Mouse (Mus musculus): ENCODE results near the gene Mrpl4. TPM values are rescaled to one million over a fixed set of nuclear protein-coding genes. Genes with fewer than 3 reads are reported as not detected.
"Not testable (repeated sequence)": the region's sequence is repeated elsewhere in the genome, so short reads cannot be mapped to it uniquely, and the experiment has no call there.

The Mrpl4 gene
- total and polyA plus RNA-seq, 2 experiments, result 16.0 to 79.8 TPM

DNA sequence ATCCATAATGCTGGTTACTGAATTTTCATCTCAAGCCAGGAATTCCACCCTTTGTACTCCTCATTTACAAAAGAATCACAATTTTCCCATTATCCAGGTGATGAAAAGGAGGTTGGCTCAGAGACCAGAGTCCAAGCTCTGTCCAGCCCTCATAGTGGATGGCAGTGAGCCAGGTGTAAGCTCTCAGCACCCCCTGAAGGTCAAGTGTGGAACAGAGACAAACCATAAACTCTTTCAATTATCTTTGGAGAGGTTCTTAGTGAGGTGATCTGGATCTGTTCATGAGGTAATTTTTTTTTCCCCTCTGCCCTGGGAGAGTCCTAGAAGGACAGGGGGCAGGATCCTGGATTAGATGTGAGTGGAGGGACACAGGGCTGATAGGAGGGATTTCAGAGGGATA lies 1.7 kb upstream of the Mrpl4 start:
- Histone ChIP-seq H3K27ac (replicated peaks; ENCODE audit: insufficient read depth, low read depth, low read length) (no peak overlapping the region), H3K4me1 (ENCODE audit: control insufficient read depth, insufficient read depth, low read length) (no peaks in the 10 kb centered on the region; the same call in 1 of the 2 replicates)

DNA sequence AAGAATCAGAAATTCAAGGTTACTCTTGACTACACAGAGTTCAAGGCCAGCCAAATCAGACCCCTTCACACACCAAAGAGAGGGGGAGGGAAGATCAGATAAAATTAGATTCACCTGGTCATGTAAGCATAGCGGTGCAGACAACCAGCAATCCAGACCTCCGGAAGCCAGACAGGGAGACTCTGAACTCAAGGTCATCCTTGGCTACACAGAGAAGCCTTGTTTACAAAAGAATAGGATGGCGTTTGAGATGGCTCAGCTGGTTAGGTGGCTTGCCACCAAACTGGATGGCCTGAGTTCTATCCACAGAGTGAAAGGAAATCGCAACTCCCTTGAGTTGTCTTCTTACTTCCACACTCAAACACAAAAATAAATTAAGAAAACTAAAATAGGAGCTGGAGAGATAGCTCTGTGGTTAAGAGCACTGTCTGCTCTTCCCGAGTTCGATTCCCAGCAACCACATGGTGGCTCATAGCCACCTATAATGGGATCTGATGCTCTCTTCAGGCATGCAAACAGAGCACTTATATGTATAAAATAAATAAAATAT lies 812 bp upstream of the Mrpl4 start:
- Histone ChIP-seq H3K27me3 (ENCODE audit: control insufficient read depth, insufficient read depth, low read length) (no peaks in the 10 kb centered on the region), H3K27ac (replicated peaks; ENCODE audit: insufficient read depth, low read depth, low read length) (no peak overlapping the region), H3K4me3 (ENCODE audit: insufficient read depth, low read depth, low read length) (no peak overlapping the region), H3K36me3 (ENCODE audit: control insufficient read depth, insufficient read depth, low read length) (peaks cover 10% of the 10 kb centered on the region; the same call in 1 of the 2 replicates), H3K9ac (ENCODE audit: low read depth, low read length) (no peak overlapping the region), H3K79me2 (ENCODE audit: control insufficient read depth, insufficient read depth, low read length) (no peaks in the 10 kb centered on the region), H3K4me1 (ENCODE audit: control insufficient read depth, insufficient read depth, low read length) (no peaks in the 10 kb centered on the region; the same call in 1 of the 2 replicates)
- TF ChIP-seq CTCF (IDR thresholded peaks at IDR 0.05; ENCODE audit: low read depth, low read length) (no peak), POLR2A (IDR thresholded peaks at IDR 0.05; ENCODE audit: extremely low read depth, insufficient read depth, low read length) (no peak)
- DNase-seq (ENCODE audit: extremely low read depth, low read depth, low spot score), result peak; percentile 53
- WGBS, result 37% methylated on average over 6 of the region's 6 CpGs

More for the DNA sequence above, 1.7 kb upstream of the Mrpl4 start:
- Histone ChIP-seq H3K27me3 (ENCODE audit: control insufficient read depth, insufficient read depth, low read length) (no peaks in the 10 kb centered on the region), H3K36me3 (ENCODE audit: control insufficient read depth, insufficient read depth, low read length) (peaks cover 9% of the 10 kb centered on the region; the same call in 1 of the 2 replicates), H3K9ac (ENCODE audit: low read depth, low read length) (no peak overlapping the region), H3K79me2 (ENCODE audit: control insufficient read depth, insufficient read depth, low read length) (no peaks in the 10 kb centered on the region), H3K4me3 (ENCODE audit: insufficient read depth, low read depth, low read length) (no peak overlapping the region)
- no peak for TF ChIP-seq POLR2A (IDR thresholded peaks at IDR 0.05; ENCODE audit: extremely low read depth, insufficient read depth, low read length)
- peak; percentile 35; the same call in 1 of the 2 replicates for TF ChIP-seq CTCF (IDR thresholded peaks at IDR 0.05; ENCODE audit: low read depth, low read length)
- peak; percentile 48 for DNase-seq (ENCODE audit: extremely low read depth, low read depth, low spot score)

DNA sequence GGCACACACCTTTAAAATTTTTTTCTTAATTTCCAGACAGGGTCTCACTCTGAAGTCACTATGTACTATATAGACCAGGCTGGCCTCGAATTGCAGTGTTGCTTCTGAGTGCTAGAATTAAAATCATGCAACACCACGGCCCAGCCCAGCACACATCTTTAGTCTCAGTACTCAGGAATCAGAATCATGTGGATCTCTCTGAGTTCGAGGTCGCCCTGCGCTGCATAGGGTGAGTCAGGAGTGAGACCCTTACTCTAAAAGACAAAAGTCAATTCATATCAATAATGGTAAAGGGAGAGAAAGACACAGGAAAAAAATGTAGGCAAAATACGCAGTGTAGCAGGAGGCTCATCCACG lies 290 bp upstream of the Mrpl4 start:
- H3K27me3 ChIP-seq (ENCODE audit: control insufficient read depth, insufficient read depth, low read length), result no peaks in the 10 kb centered on the region
- WGBS, result 14% methylated on average over 7 of the region's 7 CpGs
- H3K4me1 ChIP-seq (ENCODE audit: control insufficient read depth, insufficient read depth, low read length), result no peaks in the 10 kb centered on the region; the same call in 1 of the 2 replicates
- H3K9ac ChIP-seq (ENCODE audit: low read depth, low read length), result no peak overlapping the region
- H3K36me3 ChIP-seq (ENCODE audit: control insufficient read depth, insufficient read depth, low read length), result peaks cover 12% of the 10 kb centered on the region; the same call in 1 of the 2 replicates
- no peaks in the 10 kb centered on the region for H3K79me2 ChIP-seq (ENCODE audit: control insufficient read depth, insufficient read depth, low read length)
- no peak for TF ChIP-seq CTCF (IDR thresholded peaks at IDR 0.05; ENCODE audit: low read depth, low read length)
- TF ChIP-seq POLR2A (IDR thresholded peaks at IDR 0.05; ENCODE audit: extremely low read depth, insufficient read depth, low read length), result no peak
- no peak overlapping the region; the same call in 1 of the 2 replicates for H3K27ac ChIP-seq (replicated peaks; ENCODE audit: insufficient read depth, low read depth, low read length)
- DNase-seq (ENCODE audit: extremely low read depth, low read depth, low spot score), result no peak
- peak overlapping the region; percentile 69; the same call in 1 of the 2 replicates for H3K4me3 ChIP-seq (ENCODE audit: insufficient read depth, low read depth, low read length)

DNA sequence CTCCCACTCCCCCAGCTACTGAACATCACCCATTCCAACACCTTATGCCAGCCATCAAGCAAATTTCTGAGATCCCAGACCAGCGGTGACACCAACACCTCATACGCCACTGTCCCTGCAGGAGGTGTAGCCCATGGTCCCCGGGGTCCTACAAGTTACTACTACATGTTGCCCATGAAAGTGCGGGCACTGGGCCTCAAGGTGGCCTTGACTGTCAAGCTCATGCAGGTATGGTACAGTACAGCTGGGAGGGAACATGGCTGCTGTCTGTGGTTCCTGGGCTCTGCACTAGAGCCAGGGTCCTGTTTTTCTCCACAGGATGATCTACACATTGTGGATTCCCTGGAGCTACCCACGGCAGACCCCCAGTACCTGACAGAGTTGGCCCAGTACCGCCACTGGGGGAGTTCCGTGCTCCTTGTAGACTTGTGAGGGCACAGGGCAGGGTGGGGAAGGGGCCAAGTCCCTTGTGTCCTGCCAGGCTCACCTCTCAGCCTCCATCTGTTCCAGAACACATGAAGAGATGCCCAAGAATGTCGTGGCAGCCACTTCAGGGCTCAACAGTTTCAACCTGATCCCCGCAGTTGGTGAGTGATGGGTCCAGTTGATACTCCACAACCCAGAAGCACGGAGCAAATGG lies 4.9 kb downstream of the Mrpl4 start:
- no peaks in the 10 kb centered on the region for H3K79me2 ChIP-seq (ENCODE audit: control insufficient read depth, insufficient read depth, low read length)

DNA sequence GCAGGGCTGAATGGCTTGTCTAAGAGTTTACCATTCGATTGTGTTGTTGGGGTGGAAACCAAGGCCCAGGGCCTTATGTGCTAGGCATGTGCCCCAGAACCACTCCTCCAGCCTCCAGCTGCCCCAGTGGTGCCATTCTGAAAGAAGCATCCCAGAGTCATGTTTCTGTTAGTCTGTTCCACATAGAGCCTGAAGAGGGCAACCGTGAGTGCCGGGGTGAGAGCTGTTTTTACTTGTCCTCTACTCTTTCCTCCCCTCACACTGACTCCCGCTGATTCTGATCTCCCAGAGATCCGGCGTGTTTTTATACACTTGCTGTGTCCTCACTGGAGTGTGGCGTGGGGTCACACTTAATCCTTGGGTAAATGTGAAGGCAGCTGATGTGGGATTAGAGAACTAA lies 5.5 kb downstream of the Mrpl4 start:
- Histone ChIP-seq H3K4me1 (ENCODE audit: control insufficient read depth, insufficient read depth, low read length) (no peaks in the 10 kb centered on the region; the same call in 1 of the 2 replicates), H3K27ac (replicated peaks; ENCODE audit: insufficient read depth, low read depth, low read length) (no peak overlapping the region), H3K79me2 (ENCODE audit: control insufficient read depth, insufficient read depth, low read length) (no peaks in the 10 kb centered on the region), H3K9ac (ENCODE audit: low read depth, low read length) (no peak overlapping the region), H3K36me3 (ENCODE audit: control insufficient read depth, insufficient read depth, low read length) (peaks cover 19% of the 10 kb centered on the region; the same call in 1 of the 2 replicates), H3K4me3 (ENCODE audit: insufficient read depth, low read depth, low read length) (no peak overlapping the region), H3K27me3 (ENCODE audit: control insufficient read depth, insufficient read depth, low read length) (no peaks in the 10 kb centered on the region)
- no peak for DNase-seq (ENCODE audit: extremely low read depth, low read depth, low spot score)
- TF ChIP-seq CTCF (IDR thresholded peaks at IDR 0.05; ENCODE audit: low read depth, low read length) (peak; percentile 22; the same call in 1 of the 2 replicates), POLR2A (IDR thresholded peaks at IDR 0.05; ENCODE audit: extremely low read depth, insufficient read depth, low read length) (no peak)
- WGBS, result 87% methylated on average over 7 of the region's 7 CpGs

More for the DNA sequence above, 4.9 kb downstream of the Mrpl4 start:
- no peak for DNase-seq (ENCODE audit: extremely low read depth, low read depth, low spot score)
- H3K36me3 ChIP-seq (ENCODE audit: control insufficient read depth, insufficient read depth, low read length), result peaks cover 19% of the 10 kb centered on the region; the same call in 1 of the 2 replicates
- TF ChIP-seq POLR2A (IDR thresholded peaks at IDR 0.05; ENCODE audit: extremely low read depth, insufficient read depth, low read length), result no peak
- TF ChIP-seq CTCF (IDR thresholded peaks at IDR 0.05; ENCODE audit: low read depth, low read length), result no peak
- WGBS, result 92% methylated on average over 10 of the region's 10 CpGs
- H3K9ac ChIP-seq (ENCODE audit: low read depth, low read length), result no peak overlapping the region
- H3K4me1 ChIP-seq (ENCODE audit: control insufficient read depth, insufficient read depth, low read length), result no peaks in the 10 kb centered on the region; the same call in 1 of the 2 replicates
- H3K27ac ChIP-seq (replicated peaks; ENCODE audit: insufficient read depth, low read depth, low read length), result no peak overlapping the region
- no peaks in the 10 kb centered on the region for H3K27me3 ChIP-seq (ENCODE audit: control insufficient read depth, insufficient read depth, low read length)
- no peak overlapping the region for H3K4me3 ChIP-seq (ENCODE audit: insufficient read depth, low read depth, low read length)

DNA sequence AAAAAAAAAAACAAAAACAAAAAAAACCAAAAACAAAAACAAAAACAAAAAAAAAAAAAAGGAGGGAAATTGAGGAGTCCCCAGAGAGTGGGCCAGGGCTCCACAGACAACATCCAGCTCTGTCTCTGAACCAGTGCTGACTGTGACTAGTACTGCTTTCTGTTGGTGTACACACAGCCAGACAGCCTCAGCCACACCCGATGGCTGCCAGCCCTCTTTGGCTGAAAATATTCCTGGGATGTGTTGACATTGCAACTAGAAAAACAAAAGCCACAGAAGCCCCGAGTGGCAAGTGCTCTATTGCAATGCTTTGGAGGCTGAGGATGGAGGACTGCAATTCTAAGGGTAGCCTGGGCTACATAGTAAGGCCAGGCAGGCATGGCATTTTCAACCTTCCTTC lies 7.8 kb downstream of the Mrpl4 start:
- no peak overlapping the region for H3K27ac ChIP-seq (replicated peaks; ENCODE audit: insufficient read depth, low read depth, low read length)

DNA sequence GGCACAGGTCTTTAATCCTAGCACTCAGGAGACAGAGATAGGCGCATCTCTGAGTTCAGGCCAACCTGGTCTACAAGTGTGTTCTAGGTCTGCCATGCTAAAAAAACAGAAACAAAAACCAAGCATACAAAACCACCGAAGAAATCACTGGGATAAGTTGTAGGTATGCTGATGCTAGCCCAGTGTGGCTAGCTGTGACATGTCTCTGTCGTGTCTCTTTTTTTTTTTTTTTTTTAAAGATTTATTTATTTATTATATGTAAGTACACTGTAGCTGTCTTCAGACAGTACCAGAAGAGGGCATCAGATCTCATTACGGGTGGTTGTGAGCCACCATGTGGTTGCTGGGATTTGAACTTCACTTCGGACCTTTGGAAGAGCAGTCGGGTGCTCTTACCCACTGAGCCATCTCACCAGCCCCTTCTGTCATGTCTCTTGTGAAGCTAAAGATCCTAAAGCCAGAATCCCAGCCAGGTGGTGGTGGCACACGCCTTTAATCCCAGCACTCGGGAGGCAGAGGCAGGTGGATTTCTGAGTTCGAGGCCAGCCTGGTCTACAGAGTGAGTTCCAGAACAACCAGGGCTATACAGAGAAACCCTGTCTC lies 8.5 kb downstream of the Mrpl4 start:
- not testable (repeated sequence) for H3K79me2 ChIP-seq (ENCODE audit: control insufficient read depth, insufficient read depth, low read length); H3K9ac ChIP-seq (ENCODE audit: low read depth, low read length); DNase-seq (ENCODE audit: extremely low read depth, low read depth, low spot score); H3K27ac ChIP-seq (replicated peaks; ENCODE audit: insufficient read depth, low read depth, low read length); H3K4me1 ChIP-seq (ENCODE audit: control insufficient read depth, insufficient read depth, low read length); H3K4me3 ChIP-seq (ENCODE audit: insufficient read depth, low read depth, low read length); H3K27me3 ChIP-seq (ENCODE audit: control insufficient read depth, insufficient read depth, low read length)
- WGBS, result 74% methylated on average over 9 of the region's 9 CpGs
- peaks cover 11% of the 10 kb centered on the region; the same call in 1 of the 2 replicates for H3K36me3 ChIP-seq (ENCODE audit: control insufficient read depth, insufficient read depth, low read length)

More for the DNA sequence above, 7.8 kb downstream of the Mrpl4 start:
- H3K9ac ChIP-seq (ENCODE audit: low read depth, low read length), result no peak overlapping the region
- H3K27me3 ChIP-seq (ENCODE audit: control insufficient read depth, insufficient read depth, low read length), result no peaks in the 10 kb centered on the region
- no peak for DNase-seq (ENCODE audit: extremely low read depth, low read depth, low spot score)
- peaks cover 2% of the 10 kb centered on the region; the same call in 1 of the 2 replicates for H3K4me1 ChIP-seq (ENCODE audit: control insufficient read depth, insufficient read depth, low read length)
- WGBS, result 12% methylated on average over 2 of the region's 2 CpGs
- TF ChIP-seq POLR2A (IDR thresholded peaks at IDR 0.05; ENCODE audit: extremely low read depth, insufficient read depth, low read length) (no peak), CTCF (IDR thresholded peaks at IDR 0.05; ENCODE audit: low read depth, low read length) (no peak)
- H3K4me3 ChIP-seq (ENCODE audit: insufficient read depth, low read depth, low read length), result no peak overlapping the region
- no peaks in the 10 kb centered on the region for H3K79me2 ChIP-seq (ENCODE audit: control insufficient read depth, insufficient read depth, low read length)
- H3K36me3 ChIP-seq (ENCODE audit: control insufficient read depth, insufficient read depth, low read length), result peaks cover 11% of the 10 kb centered on the region; the same call in 1 of the 2 replicates
